Mouse (Mus musculus): ENCODE results near the gene Prss22.
A peak's percentile ranks its signal among the peaks of the same experiment; 100 is the strongest.

GRCm38 (mm10) chr17:24015727-24016126 lies 17.8 kb upstream of the Prss22 start:
- TF ChIP-seq EP300 (IDR thresholded peaks at IDR 0.05; ENCODE audit: low read depth) (no peak), CTCF (IDR thresholded peaks at IDR 0.05; ENCODE audit: low read depth) (peak; percentile 68)

All from liver, embryonic 14.5 days (tissue).